Mouse (Mus musculus): Measurements from ENCODE around the gene Parvb. TPM values are rescaled to one million over a fixed set of nuclear protein-coding genes. Genes with fewer than 3 reads are reported as not detected.

The Parvb gene
- polyA plus RNA-seq, 1 experiment from 2014 or later, result 10.2 TPM

DNA sequence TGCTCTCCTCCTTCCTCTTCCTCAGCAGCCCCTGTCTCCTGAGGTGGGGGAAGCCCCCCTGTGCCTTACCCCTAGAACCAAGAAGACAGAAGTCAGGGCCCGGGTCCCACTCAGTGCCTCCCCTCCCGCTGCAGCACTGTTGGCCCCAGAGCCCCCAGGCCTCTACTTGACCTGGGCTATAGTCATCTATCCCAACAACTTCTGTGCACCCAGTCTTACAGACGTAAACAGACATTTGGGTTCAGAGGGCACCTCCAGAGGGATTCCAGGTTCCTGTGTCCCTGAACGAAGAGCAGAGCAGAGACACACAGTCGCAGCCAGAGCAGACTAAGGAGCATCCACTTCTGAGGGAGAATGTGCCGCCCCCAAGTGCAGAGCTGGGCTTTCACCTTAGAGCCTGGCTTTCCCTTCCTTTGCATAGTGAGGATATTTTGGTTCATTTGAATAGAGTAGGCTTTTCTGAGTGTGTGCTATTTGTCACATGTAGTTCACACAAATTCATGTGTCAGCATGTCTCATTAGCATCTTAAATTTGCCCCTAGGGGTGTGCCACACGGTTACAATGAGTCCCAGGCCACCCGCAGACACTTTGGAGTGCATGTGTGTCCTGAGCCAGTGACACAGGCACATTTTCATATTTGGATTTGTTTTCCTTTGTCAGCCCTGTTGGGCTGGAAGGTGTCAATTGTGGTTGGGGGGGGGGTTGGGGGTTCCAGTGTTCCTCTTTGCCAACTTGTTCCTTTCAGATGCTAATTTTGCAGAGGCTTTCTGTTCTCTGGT, 70.0 kb downstream of the Parvb start:
- WGBS, result 13% methylated on average over 8 of the region's 8 CpGs
- H3K4me2 ChIP-seq, result peak overlapping the region; percentile 28

DNA sequence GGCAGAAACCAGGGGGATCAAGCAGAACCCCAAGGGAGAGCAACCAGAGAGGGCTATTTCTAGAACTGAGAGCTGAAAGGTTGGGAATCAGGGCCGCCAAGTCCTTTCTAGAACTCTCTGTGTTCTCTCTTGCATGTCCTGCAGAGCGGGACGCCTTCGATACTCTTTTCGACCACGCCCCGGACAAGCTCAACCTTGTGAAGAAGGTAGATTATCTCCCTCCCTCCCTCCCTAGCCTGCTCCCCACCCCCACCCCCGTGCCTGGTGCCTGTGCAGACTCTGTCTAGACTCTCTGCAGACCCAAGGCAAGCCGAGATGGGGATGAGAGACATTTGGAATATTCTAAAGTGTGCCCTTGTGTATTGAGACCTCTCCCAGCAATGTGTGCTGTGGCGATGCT, 71.4 kb downstream of the Parvb start:
- no peak overlapping the region for H3K27ac ChIP-seq (ENCODE audit: low read depth, low read length)
- ATAC-seq (ENCODE audit: low FRiP score) (no peak), DNase-seq (ENCODE audit: low spot score, missing footprints) (no peak)
- H3K9me3 ChIP-seq (ENCODE audit: control insufficient read depth, low read length), result no peaks in the 10 kb centered on the region
- no peak overlapping the region for H3K4me3 ChIP-seq (ENCODE audit: low read depth, low read length)
- 75% methylated on average over 10 of the region's 10 CpGs for WGBS
- no peaks in the 10 kb centered on the region for H3K36me3 ChIP-seq (ENCODE audit: control insufficient read depth, insufficient read depth, low read length)
- H3K4me1 ChIP-seq (ENCODE audit: control insufficient read depth, insufficient read depth, low read length), result peaks cover 66% of the 10 kb centered on the region
- no peaks in the 10 kb centered on the region; the same call in 1 of the 2 replicates for H3K27me3 ChIP-seq (ENCODE audit: control insufficient read depth, insufficient read depth, low read length)
- H3K9ac ChIP-seq (ENCODE audit: low read length), result no peak overlapping the region
- no peak overlapping the region for H3K4me2 ChIP-seq

More for the DNA sequence above, 70.0 kb downstream of the Parvb start:
- Histone ChIP-seq H3K36me3 (ENCODE audit: control insufficient read depth, insufficient read depth, low read length) (no peaks in the 10 kb centered on the region), H3K27me3 (ENCODE audit: control insufficient read depth, insufficient read depth, low read length) (no peaks in the 10 kb centered on the region; the same call in 1 of the 2 replicates), H3K4me3 (ENCODE audit: low read depth, low read length) (no peak overlapping the region), H3K9me3 (ENCODE audit: control insufficient read depth, low read length) (no peaks in the 10 kb centered on the region), H3K9ac (ENCODE audit: low read length) (peak overlapping the region; percentile 49), H3K4me1 (ENCODE audit: control insufficient read depth, insufficient read depth, low read length) (peaks cover 71% of the 10 kb centered on the region), H3K27ac (ENCODE audit: low read depth, low read length) (peak overlapping the region; percentile 95)
- peak; percentile 6; the same call in 1 of the 2 replicates for ATAC-seq (ENCODE audit: low FRiP score)
- DNase-seq (ENCODE audit: low spot score, missing footprints), result peak; percentile 95

DNA sequence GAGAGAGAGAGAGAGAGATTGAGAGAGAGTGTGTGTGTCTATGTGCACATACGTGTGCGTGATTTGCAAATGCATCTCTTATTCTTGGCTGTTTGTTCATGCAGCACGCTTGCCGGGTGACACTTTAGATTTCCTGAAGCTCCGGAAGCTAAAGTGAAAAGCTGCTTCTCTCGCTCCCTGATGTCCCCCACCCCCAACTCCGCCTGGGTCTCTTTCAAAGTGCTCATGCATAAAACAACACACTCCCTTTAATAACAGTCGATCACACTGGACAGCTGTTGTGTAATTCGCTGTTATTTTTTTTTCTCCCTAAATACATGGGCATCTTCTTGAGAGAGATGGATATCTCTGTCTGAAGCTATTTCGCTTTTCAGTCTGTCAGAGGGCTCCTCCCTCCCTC, 73.5 kb downstream of the Parvb start:
- H3K4me1 ChIP-seq (ENCODE audit: control insufficient read depth, insufficient read depth, low read length), result peaks cover 46% of the 10 kb centered on the region
- WGBS, result 40% methylated on average over 10 of the region's 10 CpGs
- H3K4me2 ChIP-seq, result no peak overlapping the region
- DNase-seq (ENCODE audit: low spot score, missing footprints), result no peak
- H3K9ac ChIP-seq (ENCODE audit: low read length), result no peak overlapping the region
- H3K9me3 ChIP-seq (ENCODE audit: control insufficient read depth, low read length), result no peaks in the 10 kb centered on the region
- peak overlapping the region; percentile 41; the same call in 1 of the 2 replicates for H3K27ac ChIP-seq (ENCODE audit: low read depth, low read length)
- ATAC-seq (ENCODE audit: low FRiP score), result no peak
- H3K36me3 ChIP-seq (ENCODE audit: control insufficient read depth, insufficient read depth, low read length), result no peaks in the 10 kb centered on the region
- H3K4me3 ChIP-seq (ENCODE audit: low read depth, low read length), result no peak overlapping the region
- H3K27me3 ChIP-seq (ENCODE audit: control insufficient read depth, insufficient read depth, low read length), result no peaks in the 10 kb centered on the region; the same call in 1 of the 2 replicates

DNA sequence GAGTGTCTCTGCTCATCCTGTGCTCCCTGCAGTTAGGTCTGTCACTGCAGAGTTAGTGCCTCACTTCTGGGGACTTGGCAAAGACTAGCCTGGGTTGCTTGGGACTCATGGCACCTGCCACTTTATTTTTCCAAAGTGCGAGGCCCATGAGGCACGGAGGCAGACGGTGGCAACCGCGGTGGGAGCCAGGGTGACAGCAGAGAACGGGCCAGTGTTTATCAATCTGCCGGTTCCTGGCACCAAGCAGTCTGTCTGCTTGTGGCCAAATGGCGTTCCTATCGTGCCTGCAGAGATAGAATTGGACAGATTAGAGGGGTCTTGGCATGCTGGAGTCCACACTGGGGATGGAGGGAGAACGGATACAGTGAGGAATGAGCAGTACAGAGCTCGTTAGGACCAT, 78.4 kb downstream of the Parvb start:
- DNase-seq (ENCODE audit: low spot score, missing footprints) (no peak), ATAC-seq (ENCODE audit: low FRiP score) (no peak)
- Histone ChIP-seq H3K9ac (ENCODE audit: low read length) (no peak overlapping the region), H3K4me3 (ENCODE audit: low read depth, low read length) (no peak overlapping the region), H3K27me3 (ENCODE audit: control insufficient read depth, insufficient read depth, low read length) (no peaks in the 10 kb centered on the region), H3K4me2 (no peak overlapping the region), H3K4me1 (ENCODE audit: control insufficient read depth, insufficient read depth, low read length) (peaks cover 33% of the 10 kb centered on the region), H3K36me3 (ENCODE audit: control insufficient read depth, insufficient read depth, low read length) (no peaks in the 10 kb centered on the region), H3K27ac (ENCODE audit: low read depth, low read length) (no peak overlapping the region), H3K9me3 (ENCODE audit: control insufficient read depth, low read length) (no peaks in the 10 kb centered on the region)
- WGBS, result 81% methylated on average over 11 of the region's 11 CpGs

DNA sequence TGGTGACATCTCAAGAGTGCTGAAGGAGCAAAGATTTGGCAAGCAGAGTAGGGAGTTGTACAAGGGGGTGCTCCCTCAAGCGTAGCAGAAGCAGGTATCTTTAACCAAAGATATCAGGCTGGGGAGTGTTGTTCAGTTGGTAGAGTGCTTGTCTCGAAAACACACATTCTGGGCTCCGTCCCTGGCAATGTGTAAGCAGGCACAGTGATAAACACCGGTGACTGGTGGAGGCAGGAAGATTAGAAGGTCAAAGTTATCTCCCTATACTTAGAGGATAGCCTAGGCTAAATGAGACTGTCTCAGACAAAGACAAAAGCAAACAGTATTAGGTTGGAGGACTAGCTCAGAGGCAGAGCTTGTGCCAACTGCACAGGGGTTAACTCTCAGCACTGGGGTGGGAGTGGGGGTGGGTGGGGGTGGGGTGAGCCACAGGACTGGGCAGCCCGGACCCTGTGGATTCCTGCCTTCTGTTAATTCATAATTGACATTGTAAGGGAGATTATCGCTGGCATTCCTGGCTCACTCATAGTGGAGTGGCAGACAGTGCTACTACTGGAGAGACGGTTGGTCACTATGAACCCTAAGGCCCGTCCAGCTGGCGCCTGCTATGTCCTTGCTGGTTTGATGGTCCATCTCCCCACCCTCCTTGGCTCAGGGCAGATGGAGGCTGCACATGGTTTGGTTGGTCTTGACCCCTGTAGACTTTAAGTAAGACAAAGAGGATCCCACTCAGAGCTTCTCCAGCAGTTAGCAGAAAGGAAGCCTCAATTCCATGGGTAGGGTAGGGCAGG, 79.6 kb downstream of the Parvb start:
- no peaks in the 10 kb centered on the region for H3K9me3 ChIP-seq (ENCODE audit: control insufficient read depth, low read length)
- peaks cover 26% of the 10 kb centered on the region for H3K4me1 ChIP-seq (ENCODE audit: control insufficient read depth, insufficient read depth, low read length)

DNA sequence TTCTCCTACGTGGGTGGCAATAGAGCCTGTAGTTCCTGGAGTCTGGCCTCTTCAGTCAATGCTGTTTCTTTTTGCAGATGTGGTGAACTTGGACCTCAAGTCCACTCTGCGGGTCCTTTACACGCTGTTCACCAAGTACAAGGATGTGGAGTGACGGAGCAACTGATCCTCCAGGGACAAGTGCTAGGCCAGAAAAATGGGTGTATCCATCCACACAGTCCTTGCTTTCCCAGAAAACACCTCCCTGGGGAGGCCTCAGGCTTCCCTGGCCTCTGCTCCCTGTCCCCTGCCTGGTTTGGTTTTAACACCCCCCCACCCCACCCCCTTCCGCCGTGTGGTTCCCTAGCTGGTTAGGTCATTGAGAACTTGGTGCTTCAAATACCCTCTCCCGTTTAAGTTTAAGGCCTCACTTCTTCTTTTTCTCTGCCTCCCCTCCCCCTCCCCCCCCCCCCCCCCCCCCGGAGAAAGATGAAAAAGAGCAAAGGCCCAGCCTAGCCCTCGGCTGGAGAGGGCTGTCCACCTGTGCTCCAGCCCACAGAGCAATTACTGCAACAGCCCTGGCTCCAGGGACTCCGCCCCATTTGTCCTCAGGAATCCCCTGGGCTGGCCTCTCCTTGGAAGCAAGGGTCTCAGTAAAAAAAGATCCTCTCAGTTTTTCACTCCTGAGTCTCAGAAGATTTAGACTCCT, 81.2 kb downstream of the Parvb start:
- H3K4me1 ChIP-seq (ENCODE audit: control insufficient read depth, insufficient read depth, low read length), result peaks cover 26% of the 10 kb centered on the region
- no peaks in the 10 kb centered on the region for H3K9me3 ChIP-seq (ENCODE audit: control insufficient read depth, low read length)
- H3K27ac ChIP-seq (ENCODE audit: low read depth, low read length), result no peak overlapping the region
- no peak overlapping the region for H3K4me2 ChIP-seq
- WGBS, result 53% methylated on average over 10 of the region's 10 CpGs
- H3K9ac ChIP-seq (ENCODE audit: low read length), result 0 out of 2 replicates have a peak overlapping the region, but pooled peaks have one; percentile 9
- DNase-seq (ENCODE audit: low spot score, missing footprints) (peak; percentile 75), ATAC-seq (ENCODE audit: low FRiP score) (no peak)
- no peaks in the 10 kb centered on the region for H3K36me3 ChIP-seq (ENCODE audit: control insufficient read depth, insufficient read depth, low read length)
- H3K27me3 ChIP-seq (ENCODE audit: control insufficient read depth, insufficient read depth, low read length), result no peaks in the 10 kb centered on the region
- H3K4me3 ChIP-seq (ENCODE audit: low read depth, low read length), result no peak overlapping the region

More for the DNA sequence above, 79.6 kb downstream of the Parvb start:
- Histone ChIP-seq H3K27ac (ENCODE audit: low read depth, low read length) (no peak overlapping the region), H3K4me3 (ENCODE audit: low read depth, low read length) (no peak overlapping the region), H3K27me3 (ENCODE audit: control insufficient read depth, insufficient read depth, low read length) (no peaks in the 10 kb centered on the region), H3K4me2 (no peak overlapping the region), H3K9ac (ENCODE audit: low read length) (no peak overlapping the region), H3K36me3 (ENCODE audit: control insufficient read depth, insufficient read depth, low read length) (no peaks in the 10 kb centered on the region)
- ATAC-seq (ENCODE audit: low FRiP score) (no peak; the same call in 1 of the 2 replicates), DNase-seq (ENCODE audit: low spot score, missing footprints) (no peak)
- 83% methylated on average over 9 of the region's 9 CpGs for WGBS

DNA sequence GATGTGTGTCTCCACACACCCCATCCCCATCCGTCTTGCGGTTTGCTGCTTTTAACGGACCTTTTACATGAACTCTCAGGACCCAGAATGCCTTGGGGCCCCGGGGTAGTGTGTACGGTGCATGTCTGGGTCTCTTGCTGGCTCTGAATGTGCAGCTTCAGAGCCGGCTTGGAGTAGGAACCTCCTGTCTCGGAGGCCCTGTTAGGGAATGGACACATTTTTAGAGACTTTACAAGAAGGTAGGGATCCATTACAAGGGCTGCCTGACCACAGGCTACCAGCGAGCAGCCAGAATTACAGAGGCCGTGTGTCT, 81.7 kb downstream of the Parvb start:
- H3K27ac ChIP-seq (ENCODE audit: low read depth, low read length), result no peak overlapping the region
- no peak for ATAC-seq (ENCODE audit: low FRiP score)
- WGBS, result 28% methylated on average over 9 of the region's 9 CpGs

DNA sequence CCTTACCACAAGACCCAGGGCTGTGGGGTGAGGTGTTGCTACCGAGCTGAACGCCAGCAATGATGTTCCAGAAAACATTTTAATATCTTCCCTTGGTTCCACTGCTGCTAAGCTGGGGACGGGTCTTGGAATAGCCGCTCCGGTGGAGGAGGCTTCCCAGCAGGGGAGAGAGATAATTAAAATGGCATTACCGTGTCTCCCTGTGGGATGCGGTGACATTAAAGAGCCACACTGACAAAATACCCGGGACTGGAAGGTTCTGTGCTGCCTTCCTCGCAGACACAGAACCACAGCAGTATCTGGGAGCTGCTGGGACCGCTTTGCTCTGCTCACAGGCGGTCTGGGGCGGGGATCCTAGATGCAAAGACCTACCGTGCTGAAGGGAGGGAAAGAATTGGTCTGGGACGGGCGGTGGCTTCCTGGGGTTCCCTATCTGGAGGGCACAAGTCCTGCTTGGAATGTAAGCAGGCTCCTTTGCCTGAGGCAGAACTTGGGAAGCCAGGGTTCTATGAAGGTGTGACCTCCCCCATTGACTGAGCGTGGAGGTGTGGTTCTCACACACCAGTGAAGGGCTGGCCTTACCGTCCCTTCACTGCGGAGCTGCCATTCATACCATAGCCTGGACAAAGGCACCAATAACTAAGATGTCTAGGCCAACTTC, 82.7 kb downstream of the Parvb start:
- H3K4me2 ChIP-seq, result no peak overlapping the region
- ATAC-seq (ENCODE audit: low FRiP score), result 0 out of 2 replicates have a peak, but pooled peaks have one; percentile 28

More for the DNA sequence above, 81.7 kb downstream of the Parvb start:
- Histone ChIP-seq H3K9me3 (ENCODE audit: control insufficient read depth, low read length) (no peaks in the 10 kb centered on the region), H3K4me2 (no peak overlapping the region), H3K4me3 (ENCODE audit: low read depth, low read length) (no peak overlapping the region), H3K36me3 (ENCODE audit: control insufficient read depth, insufficient read depth, low read length) (no peaks in the 10 kb centered on the region), H3K9ac (ENCODE audit: low read length) (0 out of 2 replicates have a peak overlapping the region, but pooled peaks have one; percentile 9), H3K4me1 (ENCODE audit: control insufficient read depth, insufficient read depth, low read length) (peaks cover 26% of the 10 kb centered on the region), H3K27me3 (ENCODE audit: control insufficient read depth, insufficient read depth, low read length) (no peaks in the 10 kb centered on the region)
- peak; percentile 89 for DNase-seq (ENCODE audit: low spot score, missing footprints)

More for the DNA sequence above, 82.7 kb downstream of the Parvb start:
- 12% methylated on average over 18 of the region's 18 CpGs for WGBS
- H3K27ac ChIP-seq (ENCODE audit: low read depth, low read length), result peak overlapping the region; percentile 40
- no peaks in the 10 kb centered on the region for H3K9me3 ChIP-seq (ENCODE audit: control insufficient read depth, low read length)
- H3K36me3 ChIP-seq (ENCODE audit: control insufficient read depth, insufficient read depth, low read length), result no peaks in the 10 kb centered on the region
- H3K9ac ChIP-seq (ENCODE audit: low read length), result no peak overlapping the region
- DNase-seq (ENCODE audit: low spot score, missing footprints), result peak; percentile 87
- peaks cover 26% of the 10 kb centered on the region for H3K4me1 ChIP-seq (ENCODE audit: control insufficient read depth, insufficient read depth, low read length)
- no peak overlapping the region for H3K4me3 ChIP-seq (ENCODE audit: low read depth, low read length)
- H3K27me3 ChIP-seq (ENCODE audit: control insufficient read depth, insufficient read depth, low read length), result no peaks in the 10 kb centered on the region

All from midbrain, embryonic 11.5 days (tissue).